Mouse (Mus musculus): ENCODE results near the gene Brinp2. TPM values are rescaled to one million over a fixed set of nuclear protein-coding genes. Genes with fewer than 3 reads are reported as not detected.

Brinp2 gene
- polyA plus RNA-seq, 1 experiment from 2014 or later = 27.6 TPM

DNA sequence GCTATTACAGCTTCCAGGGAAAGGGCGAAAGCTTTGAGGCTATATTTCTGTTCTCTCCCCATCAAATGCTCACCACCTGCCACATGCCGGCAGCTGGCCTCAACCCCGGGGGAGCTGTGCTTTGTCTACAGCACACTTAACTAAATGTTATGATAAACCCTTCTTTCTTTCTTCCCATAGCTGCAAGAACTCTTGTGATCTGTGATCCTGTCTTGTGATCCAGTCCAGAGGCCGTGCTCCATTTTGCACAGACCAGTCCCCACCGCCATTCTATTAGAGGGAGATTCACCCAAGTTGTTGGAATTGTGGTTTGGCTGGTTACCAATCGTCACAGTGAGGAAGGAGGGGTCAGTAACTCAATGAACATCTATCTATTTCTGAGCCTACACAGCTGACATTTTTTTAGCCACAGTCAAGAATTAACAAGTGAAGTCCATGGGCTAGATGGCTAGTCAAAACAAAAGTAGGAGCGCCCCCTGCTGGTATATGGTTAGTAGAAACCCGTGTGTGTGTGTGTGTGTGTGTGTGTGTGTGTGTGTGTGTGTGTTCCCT lies 89.0 kb downstream of the Brinp2 start:
- Histone ChIP-seq H3K27ac (replicated peaks; ENCODE audit: low read depth, low read length) (peak overlapping the region; percentile 49; the same call in 1 of the 2 replicates), H3K9me3 (ENCODE audit: control insufficient read depth, low read length) (no peaks in the 10 kb centered on the region), H3K36me3 (ENCODE audit: control insufficient read depth, insufficient read depth, low read length) (no peaks in the 10 kb centered on the region), H3K4me3 (replicated peaks; ENCODE audit: low read depth, low read length) (no peak overlapping the region), H3K27me3 (ENCODE audit: control insufficient read depth, insufficient read depth, low read length) (no peaks in the 10 kb centered on the region), H3K4me2 (ENCODE audit: low read length) (no peak overlapping the region), H3K4me1 (ENCODE audit: control insufficient read depth, insufficient read depth, low read length) (peaks cover 12% of the 10 kb centered on the region), H3K9ac (replicated peaks; ENCODE audit: low read length) (no peak overlapping the region)
- WGBS = 12% methylated on average over 8 of the region's 8 CpGs
- ATAC-seq (ENCODE audit: low FRiP score, low TSS enrichment) (peak; percentile 67), DNase-seq (peak; percentile 89)

DNA sequence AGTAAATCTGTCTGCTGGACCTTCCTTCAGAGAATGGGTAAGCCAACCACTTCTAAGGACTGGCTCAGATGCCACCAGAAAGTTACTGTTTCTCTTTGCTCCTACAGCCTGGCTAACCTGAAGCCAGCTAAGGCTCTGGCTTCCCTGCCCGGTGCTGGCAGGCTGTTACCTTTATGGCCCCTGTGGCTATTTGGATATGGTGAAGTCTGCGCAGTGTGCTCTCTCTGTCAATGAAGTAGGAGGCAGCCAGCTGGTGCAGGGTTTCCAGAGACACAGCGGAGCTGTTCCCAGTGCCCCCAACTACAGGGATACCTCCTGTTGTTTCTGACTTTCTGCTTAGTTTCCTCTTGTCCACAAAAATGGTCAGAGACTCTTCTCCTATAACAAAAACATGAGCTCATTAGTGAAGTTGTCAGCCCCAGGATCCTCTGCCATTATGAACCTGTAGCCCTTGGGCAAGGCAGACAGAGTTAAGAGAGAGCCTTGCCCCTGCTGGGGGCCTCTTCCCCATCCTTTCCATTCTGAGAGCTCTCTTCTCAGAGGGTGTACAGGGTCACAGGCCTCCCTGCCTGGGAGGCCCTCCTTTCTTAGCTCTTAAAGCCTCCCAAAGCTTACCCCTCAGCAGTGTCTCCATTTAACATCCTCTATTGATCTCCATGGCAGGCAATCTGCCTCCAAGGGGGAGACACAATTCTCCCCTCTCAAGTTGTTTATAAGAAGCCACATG lies 89.7 kb downstream of the Brinp2 start:
- DNase-seq = no peak

DNA sequence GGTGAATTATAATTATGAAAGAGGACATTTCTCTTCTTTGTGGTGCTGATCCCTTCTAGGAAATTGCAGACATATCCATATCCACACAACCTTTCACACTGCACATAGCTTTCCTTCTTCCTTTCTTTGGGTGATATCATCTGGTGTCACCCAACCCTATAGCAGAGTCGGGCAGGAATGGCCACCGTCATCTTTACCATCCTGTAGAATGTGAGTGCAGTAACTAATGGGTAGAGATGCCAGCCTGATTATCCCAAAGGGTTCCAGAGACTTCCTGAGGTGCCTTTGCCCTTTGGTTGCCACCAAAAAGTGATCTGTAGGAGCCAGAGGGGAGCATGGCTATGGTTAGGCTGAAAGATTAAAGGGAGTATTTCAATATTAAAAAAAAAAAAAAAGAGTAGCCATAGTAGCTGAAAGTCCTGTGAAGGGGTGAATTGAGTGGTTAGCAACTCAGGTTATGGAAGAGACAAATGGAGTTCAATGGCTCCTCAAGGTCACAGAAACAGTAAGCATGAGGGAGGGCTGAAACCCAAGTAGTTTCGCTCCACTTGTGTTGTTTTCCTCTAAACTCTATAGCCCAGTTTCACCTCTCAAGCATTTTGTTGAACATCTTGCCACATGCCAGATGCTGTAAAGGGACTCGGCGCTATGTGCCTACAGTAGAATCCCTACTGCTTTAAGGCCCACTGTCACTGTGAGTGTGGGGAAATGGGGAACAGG lies 96.5 kb downstream of the Brinp2 start:
- WGBS = 97% methylated on average over 5 of the region's 5 CpGs
- Histone ChIP-seq H3K4me1 (ENCODE audit: control insufficient read depth, insufficient read depth, low read length) (no peaks in the 10 kb centered on the region), H3K9me3 (ENCODE audit: control insufficient read depth, low read length) (no peaks in the 10 kb centered on the region), H3K4me3 (replicated peaks; ENCODE audit: low read depth, low read length) (no peak overlapping the region), H3K27me3 (ENCODE audit: control insufficient read depth, insufficient read depth, low read length) (no peaks in the 10 kb centered on the region), H3K27ac (replicated peaks; ENCODE audit: low read depth, low read length) (no peak overlapping the region), H3K4me2 (ENCODE audit: low read length) (no peak overlapping the region), H3K36me3 (ENCODE audit: control insufficient read depth, insufficient read depth, low read length) (no peaks in the 10 kb centered on the region), H3K9ac (replicated peaks; ENCODE audit: low read length) (no peak overlapping the region)
- no peak for ATAC-seq (ENCODE audit: low FRiP score, low TSS enrichment)
- DNase-seq = no peak

More for the DNA sequence above, 89.7 kb downstream of the Brinp2 start:
- no peaks in the 10 kb centered on the region for H3K9me3 ChIP-seq (ENCODE audit: control insufficient read depth, low read length)
- WGBS = 30% methylated on average over 3 of the region's 3 CpGs
- no peak overlapping the region for H3K4me3 ChIP-seq (replicated peaks; ENCODE audit: low read depth, low read length)
- peak; percentile 80; the same call in 1 of the 2 replicates for ATAC-seq (ENCODE audit: low FRiP score, low TSS enrichment)
- H3K36me3 ChIP-seq (ENCODE audit: control insufficient read depth, insufficient read depth, low read length) = no peaks in the 10 kb centered on the region
- H3K4me2 ChIP-seq (ENCODE audit: low read length) = no peak overlapping the region
- H3K27me3 ChIP-seq (ENCODE audit: control insufficient read depth, insufficient read depth, low read length) = no peaks in the 10 kb centered on the region
- peak overlapping the region; percentile 49 for H3K27ac ChIP-seq (replicated peaks; ENCODE audit: low read depth, low read length)
- no peak overlapping the region for H3K9ac ChIP-seq (replicated peaks; ENCODE audit: low read length)
- H3K4me1 ChIP-seq (ENCODE audit: control insufficient read depth, insufficient read depth, low read length) = peaks cover 12% of the 10 kb centered on the region

DNA sequence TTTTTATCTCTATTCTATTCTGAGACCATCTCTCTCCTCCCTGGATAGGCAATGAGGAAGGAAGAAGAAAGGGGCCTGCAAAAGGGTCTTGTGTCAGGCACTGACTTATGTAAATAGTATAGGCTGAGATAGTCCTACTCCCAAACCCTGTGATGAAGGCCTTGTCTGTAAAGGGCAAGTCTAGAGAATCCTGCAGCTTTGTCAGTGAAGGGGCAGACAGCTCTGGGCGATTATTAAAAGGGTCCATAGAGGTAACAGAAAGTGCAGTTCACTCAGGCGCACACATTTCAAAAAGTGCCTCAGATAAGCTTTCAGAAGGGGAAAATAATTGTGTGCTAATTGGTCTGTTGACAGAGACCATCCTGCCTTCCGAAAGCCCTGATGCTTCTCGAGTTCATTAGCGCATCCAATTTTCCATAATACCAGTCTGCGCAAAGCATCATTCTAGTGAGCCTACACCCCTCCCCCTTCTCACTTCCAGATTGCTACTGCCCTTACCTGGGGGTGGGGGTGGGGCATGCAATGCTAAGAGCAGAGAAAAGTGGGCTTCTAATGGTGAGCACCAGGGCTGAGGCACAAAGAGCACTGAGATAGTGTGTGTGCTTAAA lies 97.3 kb downstream of the Brinp2 start:
- 75% methylated on average over 6 of the region's 6 CpGs for WGBS
- H3K4me3 ChIP-seq (replicated peaks; ENCODE audit: low read depth, low read length) = no peak overlapping the region
- no peak overlapping the region for H3K9ac ChIP-seq (replicated peaks; ENCODE audit: low read length)
- H3K9me3 ChIP-seq (ENCODE audit: control insufficient read depth, low read length) = no peaks in the 10 kb centered on the region
- no peak for ATAC-seq (ENCODE audit: low FRiP score, low TSS enrichment)
- peak; percentile 21 for DNase-seq
- H3K27ac ChIP-seq (replicated peaks; ENCODE audit: low read depth, low read length) = no peak overlapping the region
- H3K4me2 ChIP-seq (ENCODE audit: low read length) = no peak overlapping the region
- no peaks in the 10 kb centered on the region for H3K36me3 ChIP-seq (ENCODE audit: control insufficient read depth, insufficient read depth, low read length)
- H3K27me3 ChIP-seq (ENCODE audit: control insufficient read depth, insufficient read depth, low read length) = no peaks in the 10 kb centered on the region
- no peaks in the 10 kb centered on the region for H3K4me1 ChIP-seq (ENCODE audit: control insufficient read depth, insufficient read depth, low read length)

DNA sequence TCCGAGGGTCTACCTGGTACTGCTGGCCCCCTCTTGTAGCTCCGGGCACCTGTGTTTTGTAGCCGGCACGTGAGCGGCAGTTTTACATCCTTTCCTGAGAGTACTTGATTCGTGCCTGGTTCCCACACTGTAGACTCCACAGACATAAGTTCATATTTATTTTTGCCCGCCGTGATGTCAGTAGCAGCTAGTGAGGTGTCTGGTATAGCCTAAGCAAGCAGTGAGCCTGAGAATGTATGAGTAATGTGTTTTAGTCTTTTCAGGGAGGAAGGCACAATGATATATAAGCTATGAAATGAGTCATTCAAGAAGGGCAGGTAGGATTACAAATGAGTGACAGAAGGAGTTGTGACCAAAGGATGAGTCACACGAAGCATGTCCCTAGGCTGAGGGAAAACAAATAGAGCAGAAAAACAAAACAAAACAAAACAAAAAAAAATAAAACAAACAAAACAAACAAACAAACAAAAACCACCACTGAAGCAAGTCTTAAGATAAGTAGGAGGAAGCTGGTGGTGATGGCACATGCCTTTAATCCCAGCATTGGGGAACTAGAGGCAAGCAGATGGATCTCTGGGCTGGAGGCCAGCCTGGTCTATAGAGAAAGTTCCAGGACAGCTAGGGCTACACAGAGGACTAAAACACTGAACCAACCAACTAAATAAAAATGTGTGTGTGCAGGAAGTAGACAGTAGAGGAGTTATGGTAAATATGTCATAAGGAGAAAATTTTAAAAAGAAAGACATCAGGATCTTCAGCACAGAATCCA lies 100.0 kb downstream of the Brinp2 start:
- H3K4me1 ChIP-seq (ENCODE audit: control insufficient read depth, insufficient read depth, low read length) = no peaks in the 10 kb centered on the region
- 92% methylated on average over 9 of the region's 9 CpGs for WGBS
- H3K27me3 ChIP-seq (ENCODE audit: control insufficient read depth, insufficient read depth, low read length) = no peaks in the 10 kb centered on the region
- no peaks in the 10 kb centered on the region for H3K9me3 ChIP-seq (ENCODE audit: control insufficient read depth, low read length)
- H3K9ac ChIP-seq (replicated peaks; ENCODE audit: low read length) = no peak overlapping the region
- H3K4me2 ChIP-seq (ENCODE audit: low read length) = no peak overlapping the region
- H3K4me3 ChIP-seq (replicated peaks; ENCODE audit: low read depth, low read length) = no peak overlapping the region
- H3K36me3 ChIP-seq (ENCODE audit: control insufficient read depth, insufficient read depth, low read length) = no peaks in the 10 kb centered on the region
- DNase-seq = no peak
- no peak for ATAC-seq (ENCODE audit: low FRiP score, low TSS enrichment)
- no peak overlapping the region for H3K27ac ChIP-seq (replicated peaks; ENCODE audit: low read depth, low read length)

DNA sequence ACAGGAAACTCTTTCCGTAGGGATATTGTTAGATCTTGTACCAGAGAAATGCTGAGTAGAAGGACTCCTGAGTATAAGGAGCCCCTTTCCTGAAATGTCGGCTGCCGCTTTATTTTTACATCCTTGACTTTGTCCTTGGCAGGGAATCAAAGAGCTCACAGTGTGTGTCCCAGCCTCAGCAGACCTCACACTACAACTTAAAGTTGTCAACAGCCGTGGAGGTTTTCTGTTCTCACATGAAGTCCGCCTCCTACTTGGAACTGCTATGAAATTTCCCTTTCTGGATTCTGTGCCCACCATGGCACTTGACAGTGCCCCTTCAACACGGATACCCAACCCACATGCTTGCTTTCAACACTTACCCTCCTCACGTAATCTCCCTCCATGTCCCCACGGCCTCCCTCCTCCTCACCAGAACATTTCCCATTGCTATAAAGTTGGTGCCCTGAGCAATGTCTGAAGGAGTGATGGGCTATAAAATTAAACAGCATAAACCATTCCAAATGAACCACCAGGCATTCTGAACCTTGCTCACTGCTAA lies 103.4 kb downstream of the Brinp2 start:
- WGBS = 87% methylated on average over 8 of the region's 8 CpGs
- no peaks in the 10 kb centered on the region for H3K27me3 ChIP-seq (ENCODE audit: control insufficient read depth, insufficient read depth, low read length)
- H3K9ac ChIP-seq (replicated peaks; ENCODE audit: low read length) = no peak overlapping the region
- H3K4me2 ChIP-seq (ENCODE audit: low read length) = no peak overlapping the region
- ATAC-seq (ENCODE audit: low FRiP score, low TSS enrichment) (no peak), DNase-seq (no peak)
- no peaks in the 10 kb centered on the region for H3K9me3 ChIP-seq (ENCODE audit: control insufficient read depth, low read length)
- peaks cover 11% of the 10 kb centered on the region for H3K36me3 ChIP-seq (ENCODE audit: control insufficient read depth, insufficient read depth, low read length)
- no peak overlapping the region for H3K4me3 ChIP-seq (replicated peaks; ENCODE audit: low read depth, low read length)
- no peak overlapping the region for H3K27ac ChIP-seq (replicated peaks; ENCODE audit: low read depth, low read length)
- no peaks in the 10 kb centered on the region for H3K4me1 ChIP-seq (ENCODE audit: control insufficient read depth, insufficient read depth, low read length)

DNA sequence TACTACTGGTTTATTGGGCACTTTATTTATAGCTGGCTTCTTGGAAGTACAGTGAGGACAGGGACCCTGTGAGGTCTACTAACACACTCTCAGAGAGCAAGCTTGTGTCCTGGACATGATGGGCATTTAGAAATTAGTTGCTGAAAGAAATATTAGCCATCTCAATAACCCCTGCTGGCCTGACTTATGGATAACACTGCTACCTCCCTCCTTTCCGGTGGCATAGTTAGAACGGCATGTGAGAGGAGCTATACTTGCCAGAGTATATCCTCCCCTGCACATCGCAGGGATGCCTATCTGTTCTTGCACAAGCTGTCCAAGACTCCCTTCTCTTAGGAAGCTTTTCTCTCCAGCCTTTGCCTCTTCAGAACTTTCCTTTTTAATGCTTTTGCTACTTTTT lies 107.9 kb downstream of the Brinp2 start:
- WGBS = 97% methylated on average over 3 of the region's 3 CpGs
- no peak overlapping the region for H3K9ac ChIP-seq (replicated peaks; ENCODE audit: low read length)
- H3K4me2 ChIP-seq (ENCODE audit: low read length) = no peak overlapping the region
- H3K36me3 ChIP-seq (ENCODE audit: control insufficient read depth, insufficient read depth, low read length) = peaks cover 29% of the 10 kb centered on the region
- H3K9me3 ChIP-seq (ENCODE audit: control insufficient read depth, low read length) = no peaks in the 10 kb centered on the region
- no peak for DNase-seq
- no peaks in the 10 kb centered on the region for H3K4me1 ChIP-seq (ENCODE audit: control insufficient read depth, insufficient read depth, low read length)
- no peaks in the 10 kb centered on the region for H3K27me3 ChIP-seq (ENCODE audit: control insufficient read depth, insufficient read depth, low read length)
- no peak overlapping the region for H3K27ac ChIP-seq (replicated peaks; ENCODE audit: low read depth, low read length)
- H3K4me3 ChIP-seq (replicated peaks; ENCODE audit: low read depth, low read length) = no peak overlapping the region
- ATAC-seq (ENCODE audit: low FRiP score, low TSS enrichment) = no peak

DNA sequence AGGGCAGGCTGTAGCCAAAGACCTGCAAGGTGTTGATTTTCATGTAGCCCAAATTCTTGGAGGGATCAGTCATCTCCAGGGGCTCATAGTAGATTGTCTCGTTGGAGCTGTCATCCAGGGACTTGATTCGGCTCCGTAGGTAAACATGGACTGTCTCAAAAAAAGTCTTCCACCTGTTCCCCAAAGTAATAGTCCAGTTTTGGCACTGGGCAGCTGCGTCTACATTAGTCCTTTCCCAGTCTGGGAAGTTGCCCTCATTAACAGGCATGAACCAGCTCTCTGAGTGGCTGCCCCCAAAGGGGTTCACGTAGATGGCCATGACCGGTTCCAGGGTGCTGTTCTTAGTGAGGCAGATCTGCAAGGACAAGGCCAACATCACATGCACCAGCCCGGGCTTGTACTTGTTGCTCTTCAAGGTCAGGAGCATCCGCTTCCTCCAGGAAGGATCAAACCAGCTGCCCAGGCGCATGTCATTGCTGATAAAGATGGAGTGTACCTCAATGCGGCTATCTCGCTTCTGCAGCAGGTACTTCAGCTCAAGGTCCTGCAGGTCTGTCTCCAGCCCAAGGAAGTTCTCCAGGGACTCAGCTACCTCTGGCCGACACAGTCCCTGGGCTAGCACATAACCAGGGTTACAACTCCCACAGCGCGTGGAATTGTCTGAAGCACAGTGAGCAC lies 109.5 kb downstream of the Brinp2 start:
- no peak overlapping the region for H3K9ac ChIP-seq (replicated peaks; ENCODE audit: low read length)
- no peak overlapping the region for H3K4me2 ChIP-seq (ENCODE audit: low read length)
- H3K9me3 ChIP-seq (ENCODE audit: control insufficient read depth, low read length) = no peaks in the 10 kb centered on the region
- WGBS = 96% methylated on average over 14 of the region's 14 CpGs
- DNase-seq (no peak), ATAC-seq (ENCODE audit: low FRiP score, low TSS enrichment) (no peak)
- H3K27ac ChIP-seq (replicated peaks; ENCODE audit: low read depth, low read length) = no peak overlapping the region
- no peak overlapping the region for H3K4me3 ChIP-seq (replicated peaks; ENCODE audit: low read depth, low read length)
- H3K36me3 ChIP-seq (ENCODE audit: control insufficient read depth, insufficient read depth, low read length) = peaks cover 29% of the 10 kb centered on the region
- H3K4me1 ChIP-seq (ENCODE audit: control insufficient read depth, insufficient read depth, low read length) = no peaks in the 10 kb centered on the region
- H3K27me3 ChIP-seq (ENCODE audit: control insufficient read depth, insufficient read depth, low read length) = no peaks in the 10 kb centered on the region
